Mouse (Mus musculus) yolk sac, embryonic 10.5 days (tissue): ENCODE measurements around the gene 4930402K13Rik.
A peak's percentile ranks its signal among the peaks of the same experiment; 100 is the strongest.
"Not testable (repeated sequence)": the region's sequence is repeated elsewhere in the genome, so short reads cannot be mapped to it uniquely, and the experiment has no call there.

Experiments used
- DNase-seq: peaks from one replicate; pipeline ENCODE4 v3.0.0-alpha.2; 2017; ENCODE audit warnings: low spot score

The 4930402K13Rik gene

DNA sequence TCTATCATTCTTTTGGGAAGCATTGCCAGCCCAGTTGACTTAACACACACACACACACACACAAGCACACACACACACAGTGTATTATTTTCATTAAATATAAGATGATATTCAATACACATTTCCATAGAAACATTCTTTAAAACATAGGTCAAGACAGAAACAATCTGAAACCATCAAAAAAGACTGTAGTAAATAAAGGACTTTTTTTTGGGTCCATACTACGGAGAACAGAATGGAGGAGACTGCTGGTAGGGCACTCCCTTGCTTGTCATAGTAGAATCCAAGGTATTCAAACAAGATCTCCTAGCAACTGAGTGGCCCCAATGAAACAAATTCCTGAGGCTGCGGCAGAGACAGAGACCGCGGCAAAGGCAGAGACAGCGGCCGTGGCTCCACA lies at the start of gene 4930402K13Rik:
4930402K13Rik (plus strand) TSS at position 301 of the 400 bp plus-strand sequence.
- no peak for DNase-seq

DNA sequence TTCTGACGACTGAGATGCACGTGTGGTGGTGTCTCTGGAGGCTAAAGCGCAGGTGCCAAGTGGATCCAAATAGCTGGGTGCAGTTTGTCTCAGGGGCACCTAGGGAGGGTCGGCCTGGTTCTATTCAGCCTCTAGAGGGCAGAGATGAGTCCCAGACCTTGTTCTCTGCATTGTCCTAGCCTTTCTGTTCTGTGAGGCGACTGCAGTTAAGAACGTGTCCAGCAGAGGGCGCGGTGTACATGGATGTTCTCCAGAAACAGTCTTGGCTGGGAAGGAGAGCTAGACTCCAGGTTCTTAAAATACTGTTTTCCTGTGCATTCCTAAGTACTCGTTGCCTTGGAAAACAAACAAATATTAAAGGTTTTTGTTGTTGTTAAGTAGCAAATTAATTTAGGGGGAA lies 43.4 kb upstream of the 4930402K13Rik start:
- DNase-seq: not testable (repeated sequence)

DNA sequence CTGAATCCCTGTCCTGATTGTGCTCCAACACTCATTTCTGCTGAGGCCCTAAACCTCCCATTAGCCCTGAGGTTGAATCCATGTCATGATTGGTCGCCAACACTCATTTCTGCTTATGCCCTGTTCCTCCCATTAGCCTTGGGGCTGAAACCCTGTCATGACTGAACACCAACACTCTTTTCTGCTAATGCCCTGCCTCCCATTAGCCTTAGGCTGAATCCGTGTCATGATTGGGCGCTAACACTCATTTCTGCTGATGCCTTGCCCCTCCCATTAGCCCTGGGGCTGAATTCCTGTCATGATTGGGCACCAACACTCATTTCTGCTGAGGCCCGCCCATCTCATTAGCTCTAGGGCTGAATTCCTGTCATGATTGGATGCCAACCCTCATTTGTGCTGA lies 42.3 kb upstream of the 4930402K13Rik start:
- DNase-seq: no peak

DNA sequence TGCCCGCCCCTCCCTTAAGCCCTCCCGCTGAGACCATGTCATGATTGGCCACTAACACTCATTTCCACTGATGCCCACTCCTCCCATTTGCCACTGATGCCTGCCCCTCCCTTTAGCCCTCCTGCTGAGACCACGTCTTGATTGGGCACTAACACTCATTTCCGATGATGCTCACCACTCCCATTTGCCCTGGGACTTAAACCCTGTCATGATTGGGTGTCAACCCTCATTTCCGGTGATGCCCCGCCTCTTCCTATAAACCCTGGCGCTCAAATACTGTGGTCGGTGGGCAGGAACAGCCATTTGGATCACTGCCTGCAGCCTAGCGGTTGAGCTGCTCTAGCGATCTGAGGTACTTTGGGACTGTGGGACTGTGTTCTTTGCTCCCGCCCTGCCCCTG lies 41.6 kb upstream of the 4930402K13Rik start, which contains the start of gene Fthl17f:
Fthl17f (plus strand) TSS at position 301 of the 400 bp plus-strand sequence.
- DNase-seq: not testable (repeated sequence)

DNA sequence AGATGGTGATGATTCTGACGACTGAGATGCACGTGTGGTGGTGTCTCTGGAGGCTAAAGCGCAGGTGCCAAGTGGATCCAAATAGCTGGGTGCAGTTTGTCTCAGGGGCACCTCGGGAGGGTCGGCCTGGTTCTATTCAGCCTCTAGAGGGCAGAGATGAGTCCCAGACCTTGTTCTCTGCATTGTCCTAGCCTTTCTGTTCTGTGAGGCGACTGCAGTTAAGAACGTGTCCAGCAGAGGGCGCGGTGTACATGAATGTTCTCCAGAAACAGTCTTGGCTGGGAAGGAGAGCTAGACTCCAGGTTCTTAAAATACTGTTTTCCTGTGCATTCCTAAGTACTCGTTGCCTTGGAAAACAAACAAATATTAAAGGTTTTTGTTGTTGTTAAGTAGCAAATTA lies 26.7 kb upstream of the 4930402K13Rik start:
- not testable (repeated sequence) for DNase-seq

DNA sequence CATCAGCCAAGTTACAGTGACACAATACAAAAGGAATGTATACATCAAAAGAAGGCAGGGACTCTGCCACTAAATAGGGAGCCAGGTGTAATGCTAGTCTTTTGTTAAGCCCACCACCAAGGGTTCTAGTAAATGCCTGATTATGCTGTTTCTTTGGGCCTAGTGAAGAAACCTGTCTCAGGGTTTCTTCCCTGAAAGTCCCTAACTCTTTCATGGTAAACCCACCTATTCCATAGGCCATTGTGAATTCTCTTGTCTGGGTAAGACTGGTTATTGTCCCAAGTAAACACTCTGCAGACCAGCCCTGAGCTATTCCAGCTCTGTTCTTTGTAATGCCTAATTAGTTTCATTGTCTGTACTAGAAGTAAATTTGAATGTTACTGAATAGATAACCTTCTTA lies 9.3 kb upstream of the 4930402K13Rik start:
- not testable (repeated sequence) for DNase-seq

DNA sequence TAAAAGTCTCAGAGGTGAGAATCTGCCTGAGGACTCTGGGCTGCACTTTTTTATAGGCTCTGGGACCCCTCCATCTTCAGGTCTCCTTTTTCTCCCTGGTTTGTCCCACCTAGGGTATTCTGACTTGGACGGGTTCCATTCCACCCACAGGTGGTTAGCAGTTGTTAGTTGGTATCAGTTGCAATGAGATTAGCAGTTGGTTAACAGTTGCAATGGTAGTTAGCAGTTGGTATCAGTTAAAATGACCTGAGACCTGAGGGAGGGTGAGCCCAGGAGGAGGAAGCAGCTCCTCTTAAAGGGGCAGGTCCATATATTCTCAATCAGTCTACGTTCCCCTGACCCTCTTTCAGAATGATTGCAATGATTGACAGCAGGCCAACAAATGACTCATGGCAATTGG lies 6.0 kb downstream of the 4930402K13Rik start:
- no peak for DNase-seq

DNA sequence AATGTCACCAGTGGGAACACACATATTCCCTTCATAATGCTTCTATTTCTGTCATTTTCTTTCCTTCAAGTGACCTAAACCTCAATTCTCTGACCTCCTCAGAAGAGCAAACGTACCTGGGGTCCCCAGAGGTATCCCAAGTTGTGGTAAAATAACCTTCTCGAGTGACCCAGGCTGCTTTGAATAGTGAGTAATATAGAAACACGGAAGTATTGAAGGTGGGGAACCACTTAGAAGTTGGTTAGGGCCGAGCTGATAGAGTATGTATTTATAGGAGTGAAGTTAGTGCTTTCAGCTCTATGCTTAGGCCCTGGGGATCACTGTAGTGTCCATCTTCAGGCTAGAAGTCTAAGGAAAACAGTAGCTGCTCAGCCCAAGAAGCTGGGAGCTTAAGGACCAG lies 20.6 kb downstream of the 4930402K13Rik start:
- no peak for DNase-seq

DNA sequence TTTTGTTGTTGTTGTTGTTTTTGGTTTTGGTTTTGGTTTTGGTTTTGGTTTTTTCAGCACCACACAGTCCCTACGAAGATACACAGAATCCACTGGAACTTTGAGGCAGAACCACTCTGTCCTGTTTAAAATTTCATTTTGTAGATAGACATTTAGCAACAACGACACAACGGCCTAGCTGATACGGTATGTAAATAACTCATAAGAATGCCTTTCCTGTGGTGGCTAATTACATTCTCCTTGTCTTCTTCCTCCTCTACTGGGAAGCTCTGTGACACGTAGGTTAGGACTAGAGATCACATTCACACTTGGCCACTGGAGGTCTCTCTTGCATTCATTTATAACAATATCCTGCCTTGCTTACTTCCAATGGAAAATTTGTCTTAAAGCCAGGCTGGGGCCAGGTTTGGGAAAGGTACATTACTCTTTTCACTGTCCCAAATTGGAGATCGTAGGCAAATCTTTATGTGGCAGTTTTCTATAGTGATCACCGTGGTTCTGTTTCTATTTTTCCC lies 24.0 kb downstream of the 4930402K13Rik start:
- peak; percentile 2 for DNase-seq

DNA sequence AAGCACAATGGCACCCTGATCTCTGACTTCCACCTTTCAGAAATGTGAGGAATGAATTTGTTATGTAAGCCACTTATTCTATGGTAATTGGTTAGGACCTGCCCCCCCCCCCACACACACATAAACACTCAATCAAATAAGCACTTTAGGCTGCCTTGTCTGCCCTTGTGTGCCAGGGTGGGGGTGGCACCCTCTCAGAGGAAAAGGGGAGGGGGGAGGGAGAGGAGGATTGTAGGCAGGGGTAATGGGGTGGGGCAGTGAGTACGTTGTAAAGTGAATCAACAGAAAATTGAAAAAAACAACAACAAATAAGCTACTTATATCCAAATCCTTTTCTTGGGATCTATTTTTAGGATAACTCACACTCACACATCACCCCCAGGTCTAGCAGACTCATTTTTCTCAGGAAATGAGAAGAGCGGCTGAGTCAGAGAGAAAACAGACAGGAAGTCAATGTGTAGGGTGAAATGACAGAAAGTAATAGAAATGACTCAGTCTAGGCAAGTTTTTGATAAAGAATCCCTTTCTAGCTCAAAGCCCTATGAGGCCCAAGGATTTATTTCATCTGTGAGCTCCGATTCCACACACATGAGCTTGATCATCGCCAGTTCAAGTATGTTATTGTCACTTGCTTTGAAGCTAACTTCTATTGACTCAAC lies 35.1 kb downstream of the 4930402K13Rik start:
- no peak for DNase-seq

DNA sequence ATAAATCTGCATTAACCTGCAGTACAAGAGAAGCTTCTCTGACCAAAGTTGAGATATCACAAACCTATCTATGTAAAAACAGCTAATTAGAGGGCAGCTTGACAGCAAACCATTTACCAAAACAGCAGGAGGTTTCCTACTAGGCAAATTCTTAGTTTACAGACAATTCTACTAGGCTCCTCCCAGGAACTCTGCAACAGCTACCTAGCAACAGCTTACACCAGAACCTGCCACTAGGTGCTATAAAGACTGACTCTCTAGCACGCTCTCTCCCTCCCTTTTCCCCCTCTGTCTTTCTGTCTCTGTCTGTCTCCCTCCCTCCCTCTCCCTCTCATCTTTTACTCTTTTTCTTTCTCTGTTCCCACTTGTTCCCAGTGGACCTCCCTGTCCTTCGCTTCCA lies 38.3 kb downstream of the 4930402K13Rik start:
- DNase-seq: no peak
